Mouse (Mus musculus): ENCODE data around the gene Slc34a2. TPM values are rescaled to one million over a fixed set of nuclear protein-coding genes. Genes with fewer than 3 reads are reported as not detected.

Gene Slc34a2
- total RNA-seq (2023): not detected

GRCm38 (mm10) chr5:53037781-53038180 lies at the start of gene Slc34a2:
Gene Slc34a2, plus strand, starts transcription at chr5:53038081.

Other genes with a start within 250 kb of the Slc34a2 start
- gene Anapc4, start 204.1 kb upstream of the Slc34a2 start, total RNA-seq (2023): 10 to 100 TPM; 54.7 to 81.7 TPM
- gene Sel1l3, start 175.8 kb downstream of the Slc34a2 start, total RNA-seq (2023): 1 to 10 TPM; 1.6 TPM
- 10 to 100 TPM; 49.1 to 56.5 TPM for gene Smim20, start 229.0 kb downstream of the Slc34a2 start, total RNA-seq (2023)